Mouse (Mus musculus) ES-E14 (cell line): ENCODE results near the gene E130208F15Rik. TPM values are rescaled to one million over a fixed set of nuclear protein-coding genes. Genes with fewer than 3 reads are reported as not detected.

Source experiments
- DNase-seq: peaks from one replicate; pipeline ENCODE4 v3.0.0-alpha.2; 2013; ENCODE audit warnings: low read depth, low spot score
- H3K27ac ChIP-seq: 2 replicates; pipeline ENCODE4 v1.5.1; 2012; ENCODE audit warnings: low read depth, mild to moderate bottlenecking, low read length, moderate library complexity, mixed read lengths; ENCODE audit not compliant: poor library complexity, insufficient read depth, severe bottlenecking
- H3K36me3 ChIP-seq: 2 replicates; pipeline ENCODE4 v1.6.1; 2012; ENCODE audit warnings: mild to moderate bottlenecking, low read length, moderate library complexity, mixed read lengths; ENCODE audit not compliant: control insufficient read depth, poor library complexity, insufficient read depth, severe bottlenecking
- H3K4me1 ChIP-seq, 2 experiments: fragments of 150-350 bp in 1 of 2; sonication (generic) in 1 of 2; 2 replicates each; pipeline ENCODE4 v1.6.1; 2012; ENCODE audit warnings: low read length in 2 of 2, mild to moderate bottlenecking in 1 of 2, mixed read lengths in 1 of 2; ENCODE audit not compliant: control insufficient read depth in 2 of 2, insufficient read depth in 2 of 2, poor library complexity in 1 of 2
- H3K4me3 ChIP-seq, 2 experiments: fragments of 150-350 bp in 1 of 2; sonication (generic) in 1 of 2; 2 replicates each; pipeline ENCODE4 v1.5.1; 2012; ENCODE audit warnings: low read length in 2 of 2, low read depth in 1 of 2, mild to moderate bottlenecking in 1 of 2, mixed read lengths in 1 of 2; ENCODE audit not compliant: insufficient read depth in 1 of 2, poor library complexity in 1 of 2, severe bottlenecking in 1 of 2
- H3K9ac ChIP-seq: 2 replicates; pipeline ENCODE4 v1.6.1; 2012; ENCODE audit warnings: low read depth, mild to moderate bottlenecking, low read length, mixed read lengths; ENCODE audit not compliant: poor library complexity, insufficient read depth, severe bottlenecking
- H3K9me3 ChIP-seq: fragments of 150-350 bp; sonication (generic); 2 replicates; pipeline ENCODE4 v1.6.1; 2012; ENCODE audit warnings: low read depth, mild to moderate bottlenecking, low read length; ENCODE audit not compliant: control insufficient read depth, insufficient read depth
- CHD2 ChIP-seq: IDR thresholded peaks from 2 replicates; pipeline ENCODE4 v1.6.1; 2014; ENCODE audit warnings: mild to moderate bottlenecking, low read depth, low read length, inconsistent platforms
- HCFC1 ChIP-seq: IDR thresholded peaks from 2 replicates; pipeline ENCODE4 v1.6.1; 2012; ENCODE audit warnings: low read length, inconsistent platforms, borderline replicate concordance; ENCODE audit not compliant: insufficient read depth
- MAFK ChIP-seq: IDR thresholded peaks from 2 replicates; pipeline ENCODE4 v1.6.1; 2014; ENCODE audit warnings: mild to moderate bottlenecking, low read depth, low read length, inconsistent platforms; ENCODE audit not compliant: insufficient read depth
- ZC3H11A ChIP-seq: IDR thresholded peaks from 2 replicates; pipeline ENCODE4 v1.6.1; 2012; ENCODE audit warnings: low read depth, mild to moderate bottlenecking, inconsistent platforms, low read length, borderline replicate concordance
- ZNF384 ChIP-seq: IDR thresholded peaks from 2 replicates; pipeline ENCODE4 v1.6.1; 2012; ENCODE audit warnings: low read depth, low read length, inconsistent platforms
- in situ Hi-C, 2 experiments: fragments of 600-800 bp; cut with MboI; formaldehyde crosslinking; loops; one replicate each; pipeline ENCODE4 v1.15.1; 2025; ENCODE audit warnings: low sequenced_read_pairs in 2 of 2, inconsistent platforms in 1 of 2; ENCODE audit not compliant: unreplicated experiment in 2 of 2
- total RNA-seq: library from RNA; depleted of rRNA; stranded (reverse); fragments of 300-350 nt; gene quantifications from 2 replicates; pipeline ENCODE4 v1.2.3, GENCODE M21; 2012

E130208F15Rik gene
- total RNA-seq, 1 experiment: 1.9 TPM

- Histone ChIP-seq H3K4me3 (peak within 1 kb of the TSS; percentile 82 to 86), H3K27ac (peak within 1 kb of the TSS; percentile 97), H3K9ac (peak within 1 kb of the TSS; percentile 87), H3K4me1 (peaks cover 2 to 6% of the 10 kb centered on the region in 2 experiments; a peak in 2 of 4 replicates), H3K9me3 (no peaks in the 10 kb centered on the region), H3K36me3 (peaks cover 4% of the 10 kb centered on the region)
- TF ChIP-seq CHD2 (peak; percentile 85), ZC3H11A (no peak), MAFK (no peak)
- in situ Hi-C loops: no loop called here
- peak; percentile 96 for DNase-seq
Measured at GRCm38 (mm10) chr7:30279951-30280669, 41.4 kb upstream of the E130208F15Rik start, which contains the start of the genes Thap8 and Wdr62. Thap8 (plus strand) TSS chr7:30280094. Wdr62 (minus strand) TSS chr7:30280419.

GRCm38 (mm10) chr7:30280670-30281138 lies 40.8 kb upstream of the E130208F15Rik start:
- in situ Hi-C loops: no loop called here
- Histone ChIP-seq H3K36me3 (peaks cover 4% of the 10 kb centered on the region), H3K4me3 (peak overlapping the region; percentile 78 to 82), H3K4me1 (peaks cover 2 to 6% of the 10 kb centered on the region in 2 experiments; a peak in 2 of 4 replicates), H3K27ac (peak overlapping the region; percentile 97), H3K9me3 (no peaks in the 10 kb centered on the region), H3K9ac (peak overlapping the region; percentile 76)
- no peak for TF ChIP-seq ZNF384
- peak; percentile 97 for TF ChIP-seq MAFK
- peak; percentile 11; the same call in 1 of the 2 replicates for TF ChIP-seq HCFC1
- peak; percentile 91 for DNase-seq

- in situ Hi-C loops: no loop called here
- no peak for DNase-seq
- no peak overlapping the region; the same call in 1 of the 2 replicates for H3K27ac ChIP-seq
- H3K9me3 ChIP-seq: no peaks in the 10 kb centered on the region
- peak overlapping the region in 1 of 2 experiments; percentile 82; a peak in 1 of 4 replicates for H3K4me3 ChIP-seq
- no peak overlapping the region for H3K9ac ChIP-seq
- TF ChIP-seq MAFK (no peak), HCFC1 (no peak), ZC3H11A (no peak), ZNF384 (no peak), CHD2 (no peak)
- H3K4me1 ChIP-seq: peaks cover 2 to 6% of the 10 kb centered on the region in 2 experiments; a peak in 2 of 4 replicates
- peaks cover 4% of the 10 kb centered on the region for H3K36me3 ChIP-seq
Measured at GRCm38 (mm10) chr7:30281522-30281921, 40.0 kb upstream of the E130208F15Rik start.

GRCm38 (mm10) chr7:30282740-30283139 lies 38.8 kb upstream of the E130208F15Rik start:
- H3K9ac ChIP-seq: no peak overlapping the region
- H3K9me3 ChIP-seq: no peaks in the 10 kb centered on the region
- H3K36me3 ChIP-seq: no peaks in the 10 kb centered on the region
- H3K27ac ChIP-seq: no peak overlapping the region
- DNase-seq: no peak
- H3K4me3 ChIP-seq: no peak overlapping the region
- TF ChIP-seq CHD2 (no peak), HCFC1 (no peak), ZNF384 (no peak), MAFK (no peak), ZC3H11A (no peak)
- H3K4me1 ChIP-seq: peaks cover 2 to 7% of the 10 kb centered on the region in 2 experiments; a peak in 2 of 4 replicates
- in situ Hi-C loops: no loop called here
